Comparison of ENCODE assay signal across 8 mouse cellular contexts in genomic region chr11:102818121-102819020, GRCm38 (mm10). TPM values are rescaled to one million over a fixed set of nuclear protein-coding genes. Genes with fewer than 3 reads are reported as not detected.
DNase-seq lines count a peak whose midpoint lies in the region; ATAC-seq and TF ChIP-seq lines count a peak whose summit lies in the region.

No protein-coding gene starts in this region.

- peak overlapping the region; percentile 98 for H3K9ac ChIP-seq in forebrain, embryonic 12.5 days
- peak overlapping the region; percentile 94 for H3K9ac ChIP-seq in intestine, embryonic 15.5 days
- H3K9ac ChIP-seq in lung, postnatal 0 days (replicated peaks; ENCODE audit: low read depth): peak overlapping the region; percentile 72
- peak overlapping the region; percentile 98 for H3K9ac ChIP-seq in stomach, embryonic 14.5 days (replicated peaks; ENCODE audit: low read depth, low read length)

- peak overlapping the region; percentile 89 for H3K27ac ChIP-seq in gastrocnemius, adult 2 months
- peak overlapping the region; percentile 98 for H3K27ac ChIP-seq in forebrain, embryonic 12.5 days
- H3K27ac ChIP-seq in intestine, embryonic 15.5 days: peak overlapping the region; percentile 98
- H3K27ac ChIP-seq in lung, postnatal 0 days (ENCODE audit: low read length): peak overlapping the region; percentile 90
- H3K27ac ChIP-seq in stomach, embryonic 14.5 days (ENCODE audit: low read length): peak overlapping the region; percentile 99

- peak overlapping the region; percentile 88 for H3K4me3 ChIP-seq in gastrocnemius, adult 2 months
- H3K4me3 ChIP-seq in forebrain, embryonic 12.5 days (replicated peaks): peak overlapping the region; percentile 93
- peak overlapping the region; percentile 81 for H3K4me3 ChIP-seq in intestine, embryonic 15.5 days (replicated peaks)
- H3K4me3 ChIP-seq in lung, postnatal 0 days (ENCODE audit: low read depth, low read length): peak overlapping the region; percentile 79
- H3K4me3 ChIP-seq in stomach, embryonic 14.5 days (ENCODE audit: low read depth, low read length): peak overlapping the region; percentile 87

- WGBS in forebrain, embryonic 12.5 days: under 1% methylated on average over 65 of the region's 92 CpGs
- WGBS in intestine, embryonic 15.5 days: under 1% methylated on average over 69 of the region's 92 CpGs
- under 1% methylated on average over 45 of the region's 92 CpGs for WGBS in lung, postnatal 0 days
- WGBS in stomach, embryonic 14.5 days: under 1% methylated on average over 78 of the region's 92 CpGs

- peaks cover 27% of the 10 kb centered on the region for H3K4me1 ChIP-seq in forebrain, embryonic 12.5 days
- peaks cover 11% of the 10 kb centered on the region for H3K4me1 ChIP-seq in intestine, embryonic 15.5 days (replicated peaks)
- H3K4me1 ChIP-seq in lung, postnatal 0 days (ENCODE audit: insufficient read depth, low read depth, low read length): no peaks in the 10 kb centered on the region; the same call in 1 of the 2 replicates
- H3K4me1 ChIP-seq in stomach, embryonic 14.5 days (ENCODE audit: control insufficient read depth, insufficient read depth, low read length): peaks cover 13% of the 10 kb centered on the region

- ATAC-seq in forebrain, embryonic 12.5 days (ENCODE audit: low FRiP score): peak; percentile 70
- peak; percentile 63 for ATAC-seq in intestine, embryonic 15.5 days
- peak; percentile 55 for ATAC-seq in lung, postnatal 0 days
- ATAC-seq in stomach, embryonic 14.5 days (ENCODE audit: insufficient number of reproducible peaks, insufficient read depth, low FRiP score, low read depth): peak; percentile 30

- TF ChIP-seq EP300 in lung, postnatal 0 days (IDR thresholded peaks at IDR 0.05): no peak

- H3K27me3 ChIP-seq in forebrain, embryonic 12.5 days: peaks cover 16% of the 10 kb centered on the region
- no peaks in the 10 kb centered on the region for H3K27me3 ChIP-seq in intestine, embryonic 15.5 days (replicated peaks)
- H3K27me3 ChIP-seq in lung, postnatal 0 days (replicated peaks; ENCODE audit: insufficient read depth, low read length): no peaks in the 10 kb centered on the region; the same call in 1 of the 2 replicates
- no peaks in the 10 kb centered on the region for H3K27me3 ChIP-seq in stomach, embryonic 14.5 days (ENCODE audit: control insufficient read depth, insufficient read depth, low read length)

- DNase-seq in gastrocnemius, adult 2 months: peak; percentile 68
- DNase-seq in gastrocnemius, postnatal 25 days: no peak
- DNase-seq in R1 (ENCODE audit: low read depth, low spot score): peak; percentile 37
- DNase-seq in lung, postnatal 0 days (ENCODE audit: low spot score): peak; percentile 33
- DNase-seq in left cerebral cortex, adult 8-10 months (ENCODE audit: low spot score in 2 of 2): no peak

- no peaks in the 10 kb centered on the region for H3K9me3 ChIP-seq in forebrain, embryonic 12.5 days
- H3K9me3 ChIP-seq in intestine, embryonic 15.5 days: no peaks in the 10 kb centered on the region
- no peaks in the 10 kb centered on the region for H3K9me3 ChIP-seq in lung, postnatal 0 days (ENCODE audit: low read length)
- no peaks in the 10 kb centered on the region for H3K9me3 ChIP-seq in stomach, embryonic 14.5 days (ENCODE audit: control insufficient read depth, low read depth, low read length)

- no peaks in the 10 kb centered on the region for H3K36me3 ChIP-seq in forebrain, embryonic 12.5 days (replicated peaks)
- no peaks in the 10 kb centered on the region for H3K36me3 ChIP-seq in intestine, embryonic 15.5 days
- no peaks in the 10 kb centered on the region for H3K36me3 ChIP-seq in lung, postnatal 0 days (ENCODE audit: insufficient read depth, low read length)
- H3K36me3 ChIP-seq in stomach, embryonic 14.5 days (ENCODE audit: control insufficient read depth, insufficient read depth, low read length): no peaks in the 10 kb centered on the region

- TF ChIP-seq CTCF in gastrocnemius, adult 2 months (IDR thresholded peaks at IDR 0.05): 0 out of 2 replicates have a peak, but pooled peaks have one; percentile 1
- TF ChIP-seq CTCF in lung, postnatal 0 days (IDR thresholded peaks at IDR 0.05): no peak

- H3K4me2 ChIP-seq in forebrain, embryonic 12.5 days: peak overlapping the region; percentile 89
- peak overlapping the region; percentile 93 for H3K4me2 ChIP-seq in intestine, embryonic 15.5 days (replicated peaks)
- peak overlapping the region; percentile 92 for H3K4me2 ChIP-seq in lung, postnatal 0 days (replicated peaks; ENCODE audit: low read depth, low read length)
- H3K4me2 ChIP-seq in stomach, embryonic 14.5 days (replicated peaks; ENCODE audit: low read depth, low read length): peak overlapping the region; percentile 44

- intact Hi-C loops in gastrocnemius, adult 2 months (cut with DNase I): loop anchor here (2.0 kb wide), 1 partner anchor 44 kb away; no protein-coding TSS in a partner anchor

RNA-seq across cellular contexts. Expression of gene Gjc1, which starts 1.1 kb away (rescaled TPM):
- 1 to 10 TPM; 4.4 to 6.4 TPM for total RNA-seq in gastrocnemius, adult 2 months (2021)
- total RNA-seq in gastrocnemius, postnatal 25 days (2021): 1 to 10 TPM; 5.2 to 7.3 TPM
- polyA plus RNA-seq in forebrain, embryonic 12.5 days (2016; fragmentation: Nextera tagmentation; extraction: Ambion mirVana): 90.5 and 103 TPM in 2 replicates
- polyA plus RNA-seq in intestine, embryonic 15.5 days (2015; fragmentation: Nextera tagmentation; extraction: Ambion mirVana): 33.8 and 38.6 TPM in 2 replicates
- 35.9 and 37.0 TPM in 2 replicates for polyA plus RNA-seq in lung, postnatal 0 days (2015; fragmentation: Nextera tagmentation; extraction: Ambion mirVana)
- polyA plus RNA-seq in stomach, embryonic 14.5 days (2014; fragmentation: Nextera tagmentation; extraction: Ambion mirVana): 57.0 and 64.8 TPM in 2 replicates
- 1 to 10 TPM; 3.9 to 5.5 (median 5.2) TPM for total RNA-seq in left cerebral cortex, adult 8-10 months (2022)

RNA-seq across cellular contexts. Expression of gene Higd1b, which starts 17.3 kb away (rescaled TPM):
- total RNA-seq in gastrocnemius, adult 2 months (2021): 1 to 10 TPM; 2.4 to 5.4 TPM
- 1 to 10 TPM; 3.3 to 3.9 TPM for total RNA-seq in gastrocnemius, postnatal 25 days (2021)
- polyA plus RNA-seq in forebrain, embryonic 12.5 days (2016; fragmentation: Nextera tagmentation; extraction: Ambion mirVana): not detected in 2 replicates
- polyA plus RNA-seq in intestine, embryonic 15.5 days (2015; fragmentation: Nextera tagmentation; extraction: Ambion mirVana): 0.55 TPM in 1 of 2 replicates, not detected in the other
- 111 and 138 TPM in 2 replicates for polyA plus RNA-seq in lung, postnatal 0 days (2015; fragmentation: Nextera tagmentation; extraction: Ambion mirVana)
- polyA plus RNA-seq in stomach, embryonic 14.5 days (2014; fragmentation: Nextera tagmentation; extraction: Ambion mirVana): not detected in 2 replicates
- 1 to 10 TPM; 5.7 to 6.8 (median 6.0) TPM for total RNA-seq in left cerebral cortex, adult 8-10 months (2022)

RNA-seq across cellular contexts. Expression of gene Adam11, which starts 57.1 kb away (rescaled TPM):
- total RNA-seq in gastrocnemius, adult 2 months (2021): under 1 TPM; 0.33 to 0.67 TPM
- total RNA-seq in gastrocnemius, postnatal 25 days (2021): under 1 TPM; 0.29 to 0.77 TPM
- polyA plus RNA-seq in forebrain, embryonic 12.5 days (2016; fragmentation: Nextera tagmentation; extraction: Ambion mirVana): 22.7 and 23.0 TPM in 2 replicates
- polyA plus RNA-seq in intestine, embryonic 15.5 days (2015; fragmentation: Nextera tagmentation; extraction: Ambion mirVana): 3.9 and 4.6 TPM in 2 replicates
- 0.78 and 1.8 TPM in 2 replicates for polyA plus RNA-seq in lung, postnatal 0 days (2015; fragmentation: Nextera tagmentation; extraction: Ambion mirVana)
- polyA plus RNA-seq in stomach, embryonic 14.5 days (2014; fragmentation: Nextera tagmentation; extraction: Ambion mirVana): 5.5 and 6.8 TPM in 2 replicates
- 100 to 1,000 TPM; 117 to 126 (median 123) TPM for total RNA-seq in left cerebral cortex, adult 8-10 months (2022)

Comparison
In these comparisons a context has a peak if more than half of its experiments do, and no peak if none do; other contexts are left out.
1. DNase-seq: peak in gastrocnemius, adult 2 months (single experiment), R1 (single experiment) and lung, postnatal 0 days (single experiment); none in gastrocnemius, postnatal 25 days (single experiment) and left cerebral cortex, adult 8-10 months (0 of 2).
2. RNA of gene Higd1b, which starts 17.3 kb away (polyA plus RNA-seq): 111 to 138 TPM in lung, postnatal 0 days; 0.55 TPM in intestine, embryonic 15.5 days, not detected in stomach, embryonic 14.5 days and not detected in forebrain, embryonic 12.5 days; every median in the first group is over 10 times any median in the second.
3. Peak in every context shown above with its lines, with median percentiles within 50 percentile points of each other: H3K27ac ChIP-seq, H3K4me3 ChIP-seq, ATAC-seq, H3K4me2 ChIP-seq and H3K9ac ChIP-seq.